Mouse (Mus musculus) spleen, postnatal 10 days (tissue): ENCODE results near the gene Tmc8.
"Not testable (repeated sequence)": the region's sequence is repeated elsewhere in the genome, so short reads cannot be mapped to it uniquely, and the experiment has no call there.

Source experiments
- DNase-seq, 2 experiments: peaks; one replicate each; pipeline ENCODE4 v3.0.0; 2021 to 2022; ENCODE audit warnings: low spot score in 2 of 2

Gene Tmc8

DNA sequence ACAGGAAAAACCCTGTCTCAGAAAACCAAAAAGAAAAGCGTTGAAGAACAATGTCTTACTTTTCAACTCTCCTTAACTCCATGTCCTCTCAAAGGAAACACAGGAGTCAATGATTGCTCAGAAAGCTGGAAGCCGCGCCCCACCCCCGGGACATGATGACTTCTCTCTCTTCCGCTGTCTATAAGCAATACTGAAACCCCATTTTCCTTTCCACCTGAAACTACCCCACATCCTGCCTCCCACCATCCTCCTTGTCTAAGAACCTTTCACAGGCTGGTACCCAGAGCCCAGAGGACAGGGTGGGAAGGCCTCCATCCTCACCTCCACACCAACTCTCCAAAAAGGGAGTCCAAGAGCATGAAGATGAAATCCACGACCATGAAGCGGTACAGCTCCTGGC is 9.5 kb upstream of the Tmc8 start:
- no peak for DNase-seq

DNA sequence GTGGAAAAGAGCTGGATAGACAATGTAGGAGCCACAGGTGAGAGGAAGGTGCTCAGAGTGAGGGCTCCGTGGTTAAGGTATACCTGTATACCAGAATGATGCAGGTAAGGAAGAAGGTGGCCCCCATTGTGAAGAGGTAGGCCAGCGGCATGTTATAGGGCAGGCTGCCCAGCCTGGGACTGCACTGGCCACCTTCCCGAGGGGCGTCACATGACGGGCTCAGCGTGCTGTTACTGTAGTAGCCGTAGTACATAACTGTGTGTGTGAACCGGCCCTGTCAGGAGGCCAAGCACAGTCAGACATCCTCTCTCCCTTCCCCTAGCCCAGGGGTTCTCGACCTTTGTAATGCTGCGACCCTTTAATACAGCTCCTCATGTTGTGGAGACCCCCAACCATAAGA is 7.0 kb upstream of the Tmc8 start:
- no peak for DNase-seq

DNA sequence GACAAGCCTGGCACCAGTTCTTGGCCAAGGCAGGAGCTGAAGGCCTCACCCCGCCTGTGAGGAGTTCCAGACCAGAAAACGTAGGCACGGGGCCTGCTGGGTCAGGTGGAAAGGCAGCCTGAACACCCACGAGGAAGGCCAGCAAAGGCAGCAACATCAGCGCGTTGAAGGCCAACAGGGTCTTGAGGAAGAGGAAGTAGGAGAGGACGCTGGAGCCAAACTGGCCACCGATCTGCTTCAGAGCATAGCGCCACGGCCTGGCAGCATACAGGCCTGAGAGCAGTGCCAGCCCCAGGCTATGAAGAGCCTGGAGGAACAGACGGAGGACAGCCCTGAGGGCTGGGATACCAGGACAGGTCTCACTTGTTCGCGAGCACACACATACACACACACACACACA is 6.3 kb upstream of the Tmc8 start:
- no peak for DNase-seq

DNA sequence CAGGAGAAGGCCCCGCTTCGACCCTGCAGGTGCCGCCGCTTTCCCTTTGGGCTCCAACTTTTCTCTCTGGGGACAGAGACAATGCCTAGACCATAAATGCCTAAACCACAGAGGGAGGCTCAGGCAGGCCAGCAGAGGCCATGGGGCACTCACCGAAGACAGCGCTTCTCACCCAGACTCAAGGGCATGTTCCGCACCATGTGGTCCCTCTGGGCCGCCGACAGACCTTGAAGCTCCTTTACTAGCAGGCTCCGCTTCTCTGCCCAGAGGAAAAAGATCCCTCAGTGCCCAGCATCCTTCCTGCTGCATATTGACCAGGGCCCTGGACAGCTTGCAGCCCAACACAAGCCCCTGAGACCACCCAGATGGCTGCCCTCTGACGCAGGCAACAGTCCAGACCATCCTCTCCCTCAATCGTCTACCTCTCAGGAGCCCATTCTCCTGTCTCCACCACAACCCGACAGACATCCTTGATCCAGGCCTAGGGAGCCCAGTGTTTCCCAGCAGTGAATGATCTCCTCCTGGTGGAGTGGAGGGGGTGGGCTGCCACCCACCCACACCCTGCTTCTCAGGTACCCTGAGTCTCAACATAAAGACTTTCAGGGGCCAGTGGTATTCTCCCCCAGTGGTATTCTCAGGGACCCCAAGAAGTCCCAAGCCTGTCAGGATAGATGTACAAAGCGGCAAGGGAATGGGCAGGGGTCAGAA is 5.6 kb upstream of the Tmc8 start:
- DNase-seq = no peak

DNA sequence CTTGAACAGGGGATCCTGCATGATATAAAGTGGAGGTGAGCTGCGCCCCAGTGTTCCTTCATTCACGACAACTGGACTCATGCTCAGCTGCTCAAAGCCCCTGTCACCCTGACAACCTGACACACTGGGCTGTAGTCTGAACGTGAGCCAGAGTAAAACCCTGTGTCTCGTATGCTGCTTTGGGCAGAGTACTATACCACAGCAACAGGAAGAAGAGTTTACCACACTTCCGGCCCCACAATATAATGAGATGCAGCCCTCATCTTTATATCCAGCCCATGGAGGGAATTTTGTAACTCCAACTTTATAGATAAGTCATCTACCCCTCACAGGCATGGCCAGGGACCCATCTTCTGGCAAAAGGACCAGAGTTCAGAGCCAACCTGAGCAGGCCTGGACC is 4.8 kb upstream of the Tmc8 start:
- no peak for DNase-seq

DNA sequence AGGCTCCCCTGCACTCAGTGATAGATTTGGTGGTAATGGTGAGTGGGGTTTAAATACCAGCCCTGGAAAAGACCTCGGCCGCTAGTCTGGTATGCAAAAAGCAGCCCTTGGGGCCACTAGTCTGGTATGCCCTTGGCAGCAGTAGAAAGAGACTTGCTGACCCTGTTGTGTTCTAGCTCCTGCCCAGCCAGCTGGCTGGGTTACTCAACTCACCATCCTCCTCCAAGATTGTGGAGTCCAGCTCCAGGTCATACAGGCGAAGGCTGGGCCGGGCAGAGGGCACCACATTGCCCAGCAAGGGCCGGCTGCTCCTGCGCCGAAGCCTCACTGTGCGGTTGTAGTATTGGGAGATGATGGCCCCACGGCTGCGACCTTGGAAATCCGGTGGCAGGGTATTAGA is 3.8 kb upstream of the Tmc8 start:
- no peak for DNase-seq

DNA sequence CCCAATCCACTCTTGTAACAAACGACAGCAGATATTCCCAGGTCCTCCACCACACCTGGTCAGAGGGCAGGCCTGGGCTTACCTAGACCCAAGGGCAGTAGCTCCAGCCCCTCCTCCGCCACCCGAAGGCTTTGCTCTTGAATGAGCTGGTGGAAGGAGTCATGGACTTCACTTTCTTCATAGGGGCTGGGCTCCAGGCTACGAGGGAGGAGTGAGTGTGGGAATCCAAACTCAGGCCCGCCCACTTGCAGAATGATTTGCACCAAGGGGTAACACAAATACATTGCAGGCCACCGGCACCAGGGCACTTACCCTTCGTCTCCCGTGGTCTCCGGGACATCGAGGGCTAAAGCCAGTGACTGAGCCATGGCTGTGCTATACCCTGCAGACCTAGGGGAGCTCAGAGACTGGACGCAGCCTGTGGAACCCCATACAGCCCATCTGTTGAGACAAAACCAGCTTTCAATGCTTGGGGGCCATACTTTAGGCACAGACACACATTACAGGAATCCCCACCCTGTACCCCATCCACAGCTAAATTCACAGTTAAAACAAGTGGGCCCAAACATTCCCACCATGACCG is 2.9 kb upstream of the Tmc8 start:
- DNase-seq = peak; percentile 52 to 76

DNA sequence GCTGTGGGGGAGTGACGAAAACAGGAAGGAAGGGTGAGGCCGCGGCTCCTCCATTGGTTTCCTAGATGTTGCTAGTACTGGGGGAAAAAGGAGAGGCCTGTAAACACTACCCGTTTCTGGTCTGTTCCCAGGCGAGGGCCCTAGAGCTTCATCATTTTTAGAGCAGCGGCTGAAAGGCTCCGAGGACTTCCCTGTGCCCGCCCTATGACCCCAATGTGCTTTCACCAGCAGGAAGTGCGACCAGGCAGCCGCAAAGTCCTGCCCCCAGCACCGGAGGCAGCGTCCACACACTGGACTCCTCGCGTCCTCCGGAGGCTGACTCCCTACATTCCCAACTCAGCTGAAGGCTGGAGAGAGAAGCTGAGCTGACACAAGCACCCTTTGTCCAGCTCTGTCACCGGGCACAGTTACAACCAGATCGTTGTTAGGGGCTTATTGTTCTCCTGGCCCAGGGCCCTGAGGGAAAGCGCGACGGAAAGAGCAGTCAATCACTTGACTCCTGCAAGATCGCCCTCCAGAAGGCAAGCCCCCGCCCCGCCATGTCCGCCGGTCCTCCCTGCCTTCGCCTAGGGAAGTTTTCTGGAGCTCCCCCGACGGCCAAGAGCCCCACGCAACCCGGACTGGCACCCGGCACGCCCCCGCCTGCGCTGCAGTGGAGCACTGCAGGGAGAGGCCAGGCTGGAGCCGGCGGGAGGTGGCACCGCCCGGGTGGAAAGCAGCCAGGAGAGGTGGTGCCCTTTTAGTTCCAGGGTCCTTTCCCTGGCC is 2.3 kb upstream of the Tmc8 start:
- DNase-seq = peak; percentile 74 to 84

DNA sequence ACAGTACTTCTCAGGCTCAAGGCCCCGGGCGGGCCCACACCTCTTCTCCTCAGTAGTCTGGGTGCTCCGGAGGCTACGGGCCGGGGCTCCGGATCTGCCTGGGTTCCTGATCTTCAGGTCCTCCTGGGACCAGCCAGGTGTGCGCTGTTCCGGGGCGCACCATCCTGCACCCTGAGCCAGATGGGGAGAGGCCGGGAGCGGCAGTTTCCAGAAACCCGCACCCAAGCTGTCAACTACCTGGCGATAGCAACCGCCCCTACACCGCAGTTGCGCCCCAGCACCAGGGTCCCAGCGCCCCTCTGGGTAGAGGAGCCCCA is 1.7 kb upstream of the Tmc8 start:
- no peak for DNase-seq

DNA sequence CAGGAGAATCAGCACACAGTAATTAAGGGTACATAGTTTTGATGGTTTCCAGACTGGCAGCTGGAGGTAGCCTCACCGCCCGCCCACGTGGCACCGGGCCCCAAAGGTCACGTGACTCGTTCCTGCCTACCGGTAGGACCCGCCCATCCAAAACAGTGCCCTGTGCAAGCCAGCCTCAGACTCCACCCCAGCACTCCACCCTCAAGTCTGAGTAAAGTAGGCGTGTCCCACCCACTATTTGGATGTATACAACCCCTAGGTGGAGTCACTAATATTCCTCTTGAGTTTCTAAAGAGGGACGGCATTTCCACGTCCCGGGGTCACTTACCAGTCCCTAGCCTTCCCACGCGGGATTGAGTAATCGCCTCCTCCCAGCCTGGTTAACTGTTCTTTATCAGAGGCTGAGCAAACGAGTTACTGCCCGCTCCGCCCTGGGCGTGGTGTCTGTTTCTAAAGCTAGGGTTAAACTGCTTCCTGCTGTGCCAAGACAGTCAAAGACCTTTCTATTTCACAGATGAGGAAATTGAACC is 1.2 kb upstream of the Tmc8 start:
- peak; percentile 91 to 97 for DNase-seq

DNA sequence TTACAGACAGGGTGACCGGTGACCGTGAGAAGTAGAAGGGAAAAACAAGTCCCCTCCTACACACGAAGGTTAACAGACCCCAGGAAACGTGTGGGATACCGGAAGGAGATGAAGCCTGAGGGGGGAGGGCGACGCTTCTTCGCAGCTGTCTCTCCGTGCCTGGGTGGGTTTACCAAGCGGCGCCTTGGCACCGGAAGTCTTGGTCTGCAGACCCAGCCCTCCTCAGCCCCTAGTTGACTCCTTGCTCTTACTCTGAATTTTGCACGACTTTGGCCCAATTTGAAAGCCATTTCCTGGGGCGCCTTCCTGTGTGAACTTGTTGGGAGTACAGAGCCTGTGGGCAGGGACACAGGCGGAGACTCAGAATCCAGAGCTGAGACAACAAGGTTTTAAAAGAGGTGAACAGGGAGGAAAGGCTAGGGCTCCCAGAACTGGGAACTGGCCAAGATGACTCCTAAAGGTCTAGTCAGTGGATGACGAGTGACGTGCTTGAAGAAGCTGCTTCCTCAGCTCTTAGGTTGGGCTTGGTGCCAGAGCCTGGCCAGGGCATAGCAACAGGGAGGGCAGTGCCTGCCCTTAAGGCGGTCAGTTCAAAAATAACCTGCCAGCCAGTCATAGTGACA is 566 bp upstream of the Tmc8 start:
- peak; percentile 79 to 86 for DNase-seq

DNA sequence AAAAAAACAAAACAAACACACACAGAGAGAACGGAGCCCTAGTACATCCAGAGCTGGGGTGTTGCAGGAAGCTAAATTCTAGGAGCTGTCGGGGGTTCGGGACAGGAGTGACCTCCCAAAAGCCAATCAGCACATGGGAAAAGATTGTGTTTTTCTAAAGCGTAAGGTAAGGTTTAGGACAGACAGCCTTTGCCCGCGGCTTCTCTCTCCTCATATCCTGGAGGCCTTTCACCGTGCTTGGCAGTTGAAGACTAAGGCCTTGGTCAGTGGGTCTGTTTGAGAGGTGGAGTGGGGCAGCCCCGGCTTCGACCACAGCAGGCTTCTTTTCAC is 794 bp downstream of the Tmc8 start:
- DNase-seq = no peak

DNA sequence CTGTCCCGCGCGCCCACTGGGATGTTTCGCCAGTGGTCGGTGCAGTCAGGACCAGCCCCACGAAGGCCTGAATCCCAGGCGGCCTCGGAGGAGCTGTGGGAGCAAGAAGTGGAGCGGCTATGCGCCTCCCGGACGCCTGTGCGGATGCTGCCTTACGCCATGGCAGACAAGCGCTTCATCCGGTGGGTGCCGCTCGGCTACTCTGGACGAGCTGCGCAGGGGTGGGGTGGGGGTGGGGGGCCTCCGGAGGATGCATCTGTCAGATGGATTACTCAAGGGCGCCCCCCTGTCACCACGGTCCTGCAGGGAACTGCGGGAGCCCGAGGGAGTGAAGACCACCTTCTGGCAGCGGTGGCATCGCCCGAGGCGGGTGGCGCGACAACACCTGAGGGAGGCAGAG is 1.2 kb downstream of the Tmc8 start:
- peak; percentile 87 to 88 for DNase-seq

DNA sequence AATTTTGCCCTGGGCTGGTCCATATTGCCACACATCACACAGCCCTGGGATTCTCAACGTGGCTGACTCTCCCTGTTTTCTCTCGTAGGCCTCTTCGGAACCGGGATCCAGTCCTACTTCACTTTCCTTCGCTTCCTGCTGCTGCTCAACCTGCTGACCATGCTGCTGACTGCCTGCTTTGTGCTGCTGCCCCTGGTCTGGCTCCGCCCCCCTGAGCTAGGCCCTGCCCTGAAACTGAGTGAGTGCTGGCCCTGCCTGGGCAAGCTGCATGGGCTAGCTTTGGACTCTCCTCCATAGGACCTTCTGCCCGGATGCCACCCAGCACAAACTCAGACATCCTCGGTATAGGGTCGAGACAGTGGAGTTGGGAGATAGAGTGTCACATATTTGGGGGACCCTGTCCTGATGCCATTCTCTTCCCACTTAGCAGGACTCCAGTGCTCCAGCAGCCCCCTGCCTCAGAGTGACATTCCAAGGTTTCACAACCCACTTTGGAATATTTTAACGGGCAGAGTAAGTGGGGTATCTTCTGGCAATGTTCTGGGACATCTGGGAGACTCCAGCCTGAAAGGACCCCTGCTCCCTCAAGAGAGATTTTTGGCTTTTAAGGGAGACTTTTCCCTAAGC is 1.9 kb downstream of the Tmc8 start:
- DNase-seq = peak; percentile 73 to 86

DNA sequence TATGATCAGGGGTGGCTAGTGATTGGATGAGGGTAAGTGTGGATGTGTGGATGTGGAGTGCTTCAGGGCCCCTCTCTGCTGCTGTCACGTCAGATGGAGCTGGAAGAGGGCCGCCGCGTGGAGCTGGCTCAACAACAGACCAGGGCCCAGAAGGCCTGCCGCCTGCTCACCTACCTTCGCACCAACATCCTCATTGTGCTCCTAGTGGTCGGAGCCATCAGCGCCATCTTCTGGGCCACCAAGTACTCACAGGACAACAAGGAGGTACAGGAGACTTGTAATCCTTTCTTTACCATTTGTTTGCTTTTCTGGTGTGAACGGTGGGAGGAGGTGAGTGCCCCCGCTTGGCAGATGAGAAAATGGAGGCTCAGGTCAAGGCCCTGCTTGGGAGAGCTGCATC is 4.4 kb downstream of the Tmc8 start:
- DNase-seq = peak; percentile 62 to 86

DNA sequence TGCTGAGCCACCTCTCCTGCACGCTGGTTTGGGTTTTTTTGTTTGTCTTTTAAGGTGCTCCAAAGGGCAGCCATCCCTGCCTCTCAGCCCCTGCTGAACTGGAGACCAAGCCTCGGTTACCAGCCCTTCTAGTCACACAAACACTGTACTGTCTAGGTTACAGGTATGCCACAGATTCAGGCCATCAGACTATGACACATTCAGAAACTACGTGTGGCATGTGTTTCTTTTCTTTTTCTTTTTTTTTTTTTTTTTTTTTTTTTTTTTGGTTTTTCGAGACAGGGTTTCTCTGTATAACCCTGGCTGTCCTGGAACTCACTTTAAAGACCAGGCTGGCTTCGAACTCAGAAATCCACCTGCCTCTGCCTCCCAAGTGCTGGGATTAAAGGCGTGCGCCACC is 6.6 kb downstream of the Tmc8 start:
- not testable (repeated sequence) for DNase-seq

DNA sequence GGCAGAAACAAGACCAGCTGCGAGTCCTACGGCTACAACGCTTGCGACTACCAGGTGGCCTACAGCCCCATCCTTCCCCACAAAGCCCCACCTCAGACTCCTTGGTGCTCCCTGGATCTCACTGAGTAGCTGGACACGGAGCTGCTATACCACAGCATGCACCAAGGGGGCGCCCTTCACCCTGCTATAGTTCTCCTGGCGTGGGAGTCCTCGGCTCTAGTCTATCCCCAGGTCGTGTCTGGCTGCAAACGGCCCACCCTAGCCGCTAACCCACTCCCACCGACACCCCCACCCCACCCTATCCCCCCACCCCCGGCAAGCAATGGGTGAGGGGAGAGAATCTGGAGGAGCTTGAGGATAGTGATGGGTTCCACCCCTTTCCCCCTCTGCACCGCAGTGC is 8.4 kb downstream of the Tmc8 start:
- peak; percentile 80 to 86 for DNase-seq

DNA sequence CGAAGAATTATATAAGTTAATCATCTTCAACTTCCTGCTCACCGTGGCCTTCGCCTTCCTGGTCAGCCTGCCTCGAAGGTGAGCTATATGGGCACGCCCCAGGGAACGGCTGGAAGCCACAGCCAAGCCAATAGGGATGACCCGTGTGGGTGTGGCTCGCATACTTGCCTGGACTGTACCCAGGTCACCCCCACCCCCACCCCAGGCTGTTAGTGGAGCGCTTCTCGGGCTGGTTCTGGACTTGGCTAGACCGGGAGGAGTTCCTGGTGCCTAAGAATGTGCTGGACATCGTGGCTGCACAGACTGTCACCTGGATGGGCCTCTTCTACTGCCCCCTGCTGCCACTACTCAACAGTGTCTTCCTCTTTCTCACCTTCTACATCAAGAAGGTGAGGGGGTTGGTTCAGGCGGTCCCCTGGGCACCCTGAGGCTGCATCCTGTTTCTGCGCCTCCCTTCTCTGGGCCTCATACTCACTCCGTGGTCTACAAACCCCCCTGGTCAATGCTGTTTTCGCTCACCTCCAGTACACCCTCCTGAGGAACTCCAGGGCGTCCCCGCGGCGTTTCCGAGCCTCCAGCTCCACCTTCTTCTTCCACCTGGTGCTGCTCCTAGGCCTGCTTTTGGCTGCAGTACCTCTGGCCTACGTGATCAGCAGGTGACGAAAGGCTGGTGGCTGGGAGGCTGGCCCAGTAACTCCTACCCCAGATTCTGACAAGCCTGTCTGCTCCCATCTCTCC is 9.0 kb downstream of the Tmc8 start:
- DNase-seq = peak; percentile 51 to 75

DNA sequence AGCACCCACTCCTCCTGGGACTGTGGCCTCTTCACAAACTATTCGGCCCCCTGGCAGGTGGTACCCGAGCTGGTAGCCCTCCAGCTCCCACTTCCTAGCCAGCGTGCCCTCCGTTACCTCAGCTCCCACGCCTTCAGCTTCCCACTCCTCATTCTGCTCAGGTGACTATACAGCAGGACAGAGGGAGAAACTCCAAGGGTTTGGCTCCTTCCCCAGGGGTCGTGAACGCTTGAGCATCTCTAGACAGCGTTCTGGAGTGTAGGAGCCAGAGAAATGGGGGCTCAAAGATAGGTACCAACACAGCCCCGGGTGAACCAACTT is 9.5 kb downstream of the Tmc8 start:
- DNase-seq = no peak

DNA sequence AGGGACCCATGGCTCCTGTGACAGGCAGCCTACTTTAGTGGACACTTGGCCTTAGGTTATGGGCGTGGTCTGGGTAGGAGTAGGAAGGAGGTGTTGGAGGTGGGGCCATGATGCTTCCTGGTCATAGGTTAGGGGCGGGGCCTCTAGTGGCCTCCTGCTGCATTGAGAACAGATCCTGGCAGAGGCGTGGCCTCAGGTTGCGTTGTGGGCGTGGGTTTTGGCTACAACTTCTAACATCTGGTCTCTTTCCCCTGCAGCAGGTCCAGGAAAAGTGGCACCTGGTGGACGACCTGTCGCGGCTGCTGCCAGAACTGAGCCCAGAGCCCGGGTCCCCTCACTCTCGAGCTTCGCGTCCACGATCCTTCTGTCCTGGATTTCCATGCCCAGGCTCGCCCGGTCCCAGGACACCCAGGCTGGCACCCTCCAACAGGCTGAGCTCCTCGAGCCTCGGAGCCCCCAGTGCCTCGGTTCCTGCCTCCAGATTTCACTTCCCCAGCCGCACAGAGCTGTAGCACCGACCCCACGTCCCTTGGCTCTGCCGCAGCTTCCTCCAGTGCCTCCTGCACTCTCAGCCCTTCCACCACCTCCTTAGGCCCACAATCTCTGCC is 10.5 kb downstream of the Tmc8 start:
- DNase-seq = peak; percentile 71 to 92

DNA sequence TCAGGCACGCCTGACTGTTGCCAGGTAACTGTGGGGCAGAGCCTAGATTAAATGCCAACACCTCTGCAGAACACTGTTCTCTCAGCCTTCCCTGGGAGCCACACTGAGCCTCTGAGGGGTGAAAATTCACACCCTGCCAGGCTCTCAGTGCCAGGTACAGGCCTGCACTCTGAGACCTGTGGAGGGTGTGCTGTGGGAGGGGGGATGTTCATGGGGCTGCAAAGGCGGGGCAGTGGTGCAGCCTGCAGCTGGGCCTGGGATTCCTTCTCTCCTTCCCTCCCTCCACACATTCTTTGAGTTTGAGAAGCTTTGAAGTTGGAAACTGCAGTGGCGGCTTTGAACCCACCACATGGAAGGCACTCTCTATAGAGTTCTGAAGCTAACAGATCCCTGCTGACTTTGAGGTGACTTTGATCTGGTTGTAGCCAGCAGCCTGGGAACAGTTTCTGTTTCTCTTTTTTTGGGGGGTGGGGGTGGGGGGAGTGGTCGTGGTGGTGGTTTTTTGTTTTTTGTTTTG is 12.2 kb downstream of the Tmc8 start:
- peak in 1 of 2 experiments; percentile 23 for DNase-seq
